Mouse (Mus musculus) right cerebral cortex, postnatal 4 days (tissue): ENCODE results near the gene Zc3h4.

Experiments used
- DNase-seq: peaks from one replicate; pipeline ENCODE4 v3.0.0-alpha.2; 2022

Gene Zc3h4

DNA sequence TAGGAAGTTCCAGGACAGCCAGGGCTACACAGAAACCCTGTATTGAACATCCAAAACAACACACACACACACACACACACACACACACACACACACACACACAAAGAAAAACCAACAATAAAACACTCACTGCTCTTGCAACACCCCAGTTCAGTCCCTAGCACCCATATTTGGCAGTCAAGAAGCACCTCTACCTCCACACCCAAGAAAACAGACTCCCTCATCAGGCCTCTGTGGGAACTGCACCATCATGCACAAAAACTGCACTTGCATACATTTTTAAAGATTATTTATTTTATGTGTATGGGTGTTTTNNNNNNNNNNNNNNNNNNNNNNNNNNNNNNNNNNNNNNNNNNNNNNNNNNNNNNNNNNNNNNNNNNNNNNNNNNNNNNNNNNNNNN is 40.5 kb downstream of the Zc3h4 start:
- no peak for DNase-seq

DNA sequence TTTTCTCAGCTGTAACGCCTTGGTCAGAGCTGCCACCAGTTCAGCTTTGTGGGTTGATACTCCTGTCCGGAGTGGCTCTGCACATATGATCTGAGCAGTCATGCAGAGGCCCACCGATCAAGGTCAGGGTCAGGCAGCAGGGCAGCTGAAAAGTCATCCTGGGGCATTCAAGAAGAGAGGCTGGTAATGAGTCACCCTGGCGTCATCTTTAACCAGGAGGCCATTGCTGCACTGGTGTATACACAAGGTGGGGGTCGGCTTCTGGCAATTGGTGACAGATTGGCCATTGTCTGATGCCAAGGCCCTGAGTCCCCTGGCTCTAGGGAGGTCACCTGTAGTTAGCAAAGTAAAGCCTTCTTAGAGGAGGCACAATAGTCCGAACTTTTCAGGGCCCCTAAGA is 50.9 kb downstream of the Zc3h4 start:
- no peak for DNase-seq

DNA sequence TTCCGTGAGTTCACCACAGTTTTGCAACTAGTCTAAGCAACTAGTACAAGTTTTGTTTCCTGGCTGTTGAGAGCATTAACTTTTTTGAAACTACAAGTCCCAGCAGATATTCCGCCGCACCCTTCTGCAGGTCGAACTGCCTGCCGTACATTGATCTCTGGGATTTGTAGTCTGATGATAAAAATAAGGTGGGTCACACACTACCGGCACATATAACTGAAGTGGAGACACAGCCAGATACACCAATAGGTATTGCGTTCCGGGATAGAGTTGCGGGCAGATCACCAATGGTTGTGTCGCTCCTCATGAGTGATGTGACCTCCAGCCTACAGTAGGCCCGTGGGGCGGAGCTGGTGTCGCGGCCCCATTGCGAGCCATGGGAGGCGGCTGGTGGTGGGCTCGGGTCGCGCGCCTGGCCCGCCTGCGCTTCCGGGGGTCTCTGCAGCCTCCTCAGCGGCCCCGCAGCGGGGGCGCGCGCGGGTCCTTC is 51.9 kb downstream of the Zc3h4 start, which contains the start of gene Tmem160:
Gene Tmem160, plus strand, starts transcription at position 193 of the 487 bp plus-strand sequence.
- DNase-seq, result peak; percentile 84

DNA sequence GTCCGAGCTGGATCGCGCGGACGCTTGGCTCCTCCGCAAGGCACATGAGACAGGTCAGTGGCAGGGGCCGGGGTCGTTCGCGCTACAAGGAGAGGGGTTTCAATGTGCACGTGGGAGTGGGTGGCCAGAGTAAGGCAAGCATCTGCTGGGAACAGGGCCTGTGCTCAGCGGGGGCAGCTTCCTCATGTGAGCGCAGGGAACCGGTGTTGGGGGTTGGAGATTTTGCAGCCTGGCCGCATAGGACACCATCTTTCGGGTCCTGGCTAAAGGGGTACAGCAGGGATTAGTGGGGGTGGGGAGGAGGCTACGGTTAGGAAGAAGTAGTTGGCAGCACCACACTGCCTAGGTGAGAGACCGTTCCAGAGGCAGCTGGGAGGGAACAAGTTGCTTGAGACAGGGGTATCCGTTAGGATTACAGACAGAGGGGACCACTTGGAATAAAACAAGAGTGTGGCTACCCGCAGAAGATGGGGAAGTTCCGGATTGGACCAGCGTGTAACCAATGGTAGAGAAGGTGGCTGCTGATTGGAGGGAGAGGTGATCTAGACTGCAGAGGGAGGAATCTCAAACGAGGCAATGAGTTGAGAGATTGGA is 52.5 kb downstream of the Zc3h4 start:
- peak; percentile 54 for DNase-seq

DNA sequence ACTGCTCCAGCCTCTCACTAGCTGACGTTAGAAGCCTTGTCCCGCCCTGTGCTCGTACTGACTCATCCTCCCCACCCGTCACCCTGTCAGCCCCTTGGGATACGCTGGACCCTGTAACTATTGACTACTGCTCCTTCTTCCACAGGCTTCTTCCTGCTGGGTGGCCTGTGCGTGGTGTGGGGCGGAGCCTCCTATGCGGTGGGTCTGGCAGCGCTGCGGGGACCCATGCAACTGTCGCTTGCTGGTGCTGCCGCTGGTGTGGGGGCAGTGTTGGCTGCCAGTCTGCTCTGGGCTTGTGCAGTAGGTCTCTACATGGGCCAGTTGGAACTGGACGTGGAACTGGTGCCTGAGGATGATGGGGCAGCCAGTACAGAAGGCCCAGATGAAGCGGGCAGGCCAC is 54.3 kb downstream of the Zc3h4 start:
- no peak for DNase-seq

DNA sequence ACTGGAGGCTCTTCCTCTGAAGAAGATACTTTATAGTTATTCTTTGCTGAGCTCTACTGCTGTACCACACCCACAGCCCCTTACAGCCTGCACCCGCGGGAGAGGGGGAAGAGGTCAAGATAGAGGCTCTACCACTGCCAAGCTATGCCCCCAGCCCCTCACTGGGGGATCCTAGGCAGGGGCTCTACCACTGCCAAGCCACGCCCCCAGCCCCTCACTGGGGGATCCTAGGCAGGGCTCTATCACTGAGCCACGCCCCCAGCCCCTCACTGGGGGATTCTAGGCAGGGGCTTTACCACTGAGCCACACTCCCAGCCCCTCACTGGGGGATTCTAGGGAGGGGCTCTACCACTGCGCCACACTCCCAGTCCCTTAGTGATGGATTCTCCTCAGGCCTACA is 55.6 kb downstream of the Zc3h4 start:
- DNase-seq, result no peak

DNA sequence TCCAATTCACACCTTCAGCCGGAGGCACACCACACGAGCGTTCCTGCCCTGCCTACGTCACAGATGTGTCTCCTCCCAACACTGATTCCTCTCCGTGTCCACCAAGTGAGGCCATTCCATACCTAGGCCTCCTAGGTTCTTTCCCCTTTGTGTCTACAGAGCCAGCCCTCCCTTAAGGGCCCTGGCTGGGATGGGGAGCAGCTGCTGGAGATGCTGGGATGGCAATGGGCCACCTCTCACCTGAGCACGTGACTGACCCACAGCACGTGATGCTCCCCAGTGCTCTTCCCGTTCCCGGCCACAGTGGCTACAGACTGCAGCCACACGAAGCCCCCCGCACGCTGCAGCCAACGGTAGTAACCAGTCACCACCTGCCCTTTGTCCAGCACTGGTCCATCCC is 59.9 kb downstream of the Zc3h4 start:
- DNase-seq, result no peak

DNA sequence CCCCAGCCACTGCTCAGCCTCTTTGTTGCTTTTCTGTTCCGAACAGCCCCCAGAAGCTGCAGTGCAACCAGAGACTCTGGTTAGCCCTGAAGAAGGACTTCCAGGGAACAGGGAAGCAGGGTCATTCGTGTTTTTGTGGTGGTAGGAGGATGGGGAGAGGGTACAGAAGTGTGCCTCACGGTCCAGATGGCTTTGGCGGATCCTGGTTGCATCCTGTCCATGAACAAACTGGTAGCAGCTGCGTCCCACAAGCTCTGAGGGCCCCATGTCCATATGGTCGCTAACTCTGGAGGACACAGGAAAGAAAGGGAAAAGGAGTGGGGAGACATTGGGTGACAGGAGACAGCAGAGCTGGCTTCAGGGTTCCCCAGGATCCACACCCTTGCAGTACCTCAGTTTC is 60.4 kb downstream of the Zc3h4 start:
- DNase-seq, result no peak

DNA sequence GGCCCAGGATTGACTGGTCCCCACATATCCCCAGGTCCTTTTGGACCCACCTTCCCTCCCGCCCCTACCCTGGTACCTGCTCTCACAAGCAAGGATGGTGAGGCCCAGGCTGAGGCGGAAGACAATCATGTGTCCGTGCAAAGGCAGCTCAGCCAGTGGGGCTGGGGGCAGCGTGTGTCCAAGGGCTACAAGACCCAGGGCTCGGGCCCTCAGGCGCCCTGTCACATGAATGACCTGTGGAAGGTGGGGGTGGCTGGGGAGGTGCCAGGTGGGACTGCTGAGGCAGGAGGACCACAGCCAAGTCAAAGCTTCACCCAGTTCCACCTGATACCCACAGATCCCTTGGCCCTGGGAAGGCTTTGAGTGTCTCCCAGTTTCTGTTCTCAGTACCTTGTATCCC is 61.0 kb downstream of the Zc3h4 start:
- no peak for DNase-seq

DNA sequence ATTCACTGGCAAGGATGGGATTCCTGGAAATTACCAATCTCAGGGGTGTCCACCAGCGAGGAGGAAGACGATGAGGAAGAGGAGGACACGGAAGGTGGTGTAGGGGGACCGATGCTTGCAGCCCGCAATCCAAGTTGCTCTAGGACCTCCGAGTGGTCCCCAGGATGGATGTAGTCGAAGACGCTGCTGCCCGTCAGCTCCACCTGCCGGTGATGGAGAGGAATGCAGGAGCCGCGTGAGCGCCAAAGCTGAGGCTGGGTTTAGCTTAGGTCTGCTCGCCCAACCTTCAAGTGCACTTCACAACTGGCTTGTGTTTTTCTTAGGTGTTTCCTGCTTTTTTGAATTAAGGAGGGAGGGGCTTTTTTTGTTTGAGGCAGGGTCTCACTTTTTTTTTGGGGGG is 62.5 kb downstream of the Zc3h4 start:
- DNase-seq, result peak; percentile 85

DNA sequence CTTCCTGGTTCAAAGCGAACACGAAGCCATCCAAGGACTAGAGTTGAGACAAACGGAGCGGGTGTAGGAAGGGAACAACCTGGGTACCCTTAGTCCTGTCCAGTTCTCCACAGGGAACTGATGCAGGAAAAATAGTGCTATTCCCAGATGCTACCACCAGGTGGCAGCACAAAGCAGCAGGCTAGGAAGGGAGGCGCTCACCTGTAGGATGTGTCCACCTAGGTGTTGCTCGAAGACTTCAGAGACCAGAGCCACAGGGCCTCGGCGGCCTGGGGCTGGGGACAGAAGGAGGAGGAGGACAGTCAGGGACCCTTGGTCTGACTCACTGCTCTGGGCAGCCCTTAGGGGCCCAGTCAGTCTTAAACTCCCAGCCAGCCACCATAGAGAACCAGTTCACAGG is 64.5 kb downstream of the Zc3h4 start:
- DNase-seq, result peak; percentile 74

DNA sequence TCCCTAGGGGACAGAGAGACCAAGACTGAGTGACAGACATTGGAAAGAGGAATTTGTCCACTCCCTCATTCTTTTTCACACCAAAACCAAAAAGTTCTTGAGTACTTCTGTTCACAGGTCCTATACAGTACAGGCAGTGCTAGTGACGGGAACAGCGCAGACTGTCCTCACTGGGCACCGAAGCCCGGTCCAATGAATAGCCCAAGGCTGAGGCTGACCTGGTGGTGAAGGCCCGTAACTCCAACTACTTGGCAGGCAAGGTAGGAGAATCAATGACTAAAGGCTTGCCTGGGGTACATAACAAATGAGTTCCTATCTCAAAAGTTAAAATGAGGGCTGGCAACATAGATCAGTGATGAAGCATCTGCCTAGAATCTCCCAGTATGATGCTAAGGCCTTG is 64.9 kb downstream of the Zc3h4 start:
- DNase-seq, result no peak

DNA sequence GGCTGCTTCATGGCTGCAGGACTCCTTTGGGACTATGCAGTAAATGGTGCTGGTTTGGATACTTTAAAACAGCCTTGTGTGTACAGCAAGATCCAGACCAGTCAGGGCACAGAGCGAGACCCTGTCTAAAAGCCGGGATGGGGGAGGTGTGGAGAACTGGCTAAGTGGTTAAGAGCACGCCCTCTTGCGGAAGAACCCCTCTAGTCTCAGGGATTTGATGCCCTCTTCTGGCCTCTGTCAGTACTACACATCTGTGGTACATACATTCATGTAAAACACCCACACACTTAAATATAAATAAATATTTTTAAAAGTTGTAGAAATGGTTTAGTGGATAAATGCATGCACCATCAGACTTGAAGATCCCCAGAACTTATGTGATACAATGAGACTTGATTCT is 65.9 kb downstream of the Zc3h4 start:
- DNase-seq, result no peak

DNA sequence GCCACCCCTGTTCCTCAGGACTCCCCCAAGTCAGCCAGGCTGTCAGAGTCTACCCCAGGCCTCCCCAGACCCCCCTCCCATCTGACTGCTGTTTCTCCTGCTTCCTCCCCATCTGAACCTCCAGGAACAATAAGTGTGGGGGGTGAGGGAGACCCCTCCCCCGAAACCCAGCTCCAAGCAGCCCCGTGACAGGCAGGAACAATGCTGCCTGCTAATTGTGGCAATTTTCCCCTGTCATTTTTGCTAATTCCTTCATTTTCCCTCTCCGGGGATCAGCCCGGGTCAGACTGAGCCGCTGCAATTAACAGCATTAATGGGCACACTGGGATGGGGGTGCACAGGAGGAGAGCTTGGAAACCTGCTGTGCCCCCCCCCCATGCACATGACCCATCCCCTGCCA is 67.4 kb downstream of the Zc3h4 start:
- DNase-seq, result no peak

DNA sequence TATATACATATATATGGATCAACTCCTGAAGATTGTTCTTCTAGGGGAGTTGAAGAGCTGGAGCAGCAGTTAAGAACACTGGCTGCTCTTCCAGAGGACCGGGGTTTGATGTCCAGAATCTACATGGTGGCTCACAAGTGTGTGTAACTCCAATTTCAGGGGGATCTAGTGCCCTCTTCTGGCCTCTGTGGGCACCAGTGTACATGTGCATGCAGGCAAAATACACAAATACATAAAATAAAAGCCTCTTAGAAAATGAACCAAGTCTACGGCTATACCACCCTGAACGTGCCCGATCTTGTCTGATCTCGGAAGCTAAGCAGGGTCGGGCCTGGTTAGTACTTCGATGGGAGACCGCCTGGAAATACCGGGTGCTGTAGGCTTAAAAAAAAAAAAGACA is 70.8 kb downstream of the Zc3h4 start:
- no peak for DNase-seq

DNA sequence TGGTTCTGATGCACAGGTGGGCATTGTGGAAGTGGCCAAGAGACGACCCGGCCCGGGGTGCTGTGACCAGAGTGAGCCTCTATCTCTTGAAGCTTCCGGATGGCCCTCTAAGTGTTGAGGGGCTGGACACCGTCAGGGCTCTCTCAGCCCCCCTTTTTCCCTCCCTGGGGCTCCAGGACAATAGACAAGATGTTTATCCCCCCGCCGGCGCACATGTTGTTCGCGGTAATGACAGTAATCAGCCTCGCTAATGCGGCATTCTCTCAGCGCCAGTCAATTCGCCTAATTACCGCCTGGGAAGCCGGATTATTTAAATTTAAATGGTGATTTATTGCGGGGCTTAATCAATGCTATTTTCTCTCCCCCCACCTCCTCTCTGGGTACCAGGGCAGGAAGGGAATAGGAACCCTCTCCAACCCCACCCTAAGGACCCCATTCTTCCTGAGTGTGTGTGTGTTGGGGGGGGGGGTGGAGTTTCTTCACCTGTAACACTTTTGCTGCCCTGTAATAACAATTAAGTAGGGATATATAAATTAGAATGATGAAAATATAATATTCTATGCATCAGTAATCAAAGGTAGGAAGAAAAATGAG is 71.5 kb downstream of the Zc3h4 start:
- no peak for DNase-seq

DNA sequence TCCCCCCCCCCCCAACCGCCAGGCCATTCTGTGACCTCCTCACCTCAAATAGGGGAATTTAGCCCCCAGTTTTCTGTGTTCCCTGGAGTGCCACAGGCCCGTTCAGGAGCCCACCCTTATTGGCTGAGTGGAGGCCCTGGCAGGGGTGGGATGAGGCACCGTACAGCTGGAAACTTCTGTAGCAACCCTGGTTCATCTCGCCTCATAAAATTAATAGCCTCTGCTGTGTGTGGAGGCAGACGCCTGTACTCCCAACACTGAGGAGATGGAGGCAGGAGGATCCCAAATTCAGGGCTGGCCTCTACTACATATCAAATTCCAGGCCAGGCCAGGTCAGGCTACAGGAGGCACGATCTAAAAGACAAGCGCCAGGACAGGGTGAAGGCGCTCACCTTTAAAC is 73.1 kb downstream of the Zc3h4 start:
- DNase-seq, result no peak

DNA sequence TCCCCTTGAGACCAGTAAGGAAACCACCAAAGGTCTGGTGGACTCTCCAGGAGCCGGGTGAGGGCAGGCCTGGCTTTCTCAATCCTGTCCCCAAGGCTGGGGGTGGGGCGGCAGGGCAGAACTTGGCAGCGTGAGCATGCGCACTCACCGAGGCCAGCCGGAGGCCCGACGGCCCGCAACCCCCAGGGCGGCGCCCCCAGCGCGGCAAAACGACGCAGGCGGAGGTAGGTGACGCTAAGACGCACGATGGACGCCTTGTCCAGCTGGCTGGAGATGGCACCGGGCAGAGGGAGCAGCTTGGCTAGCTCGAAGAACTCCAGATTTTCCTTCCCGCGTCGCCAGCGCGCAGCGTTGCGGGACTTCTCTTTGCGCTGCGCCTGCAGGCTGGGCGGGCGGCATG is 73.7 kb downstream of the Zc3h4 start:
- no peak for DNase-seq

DNA sequence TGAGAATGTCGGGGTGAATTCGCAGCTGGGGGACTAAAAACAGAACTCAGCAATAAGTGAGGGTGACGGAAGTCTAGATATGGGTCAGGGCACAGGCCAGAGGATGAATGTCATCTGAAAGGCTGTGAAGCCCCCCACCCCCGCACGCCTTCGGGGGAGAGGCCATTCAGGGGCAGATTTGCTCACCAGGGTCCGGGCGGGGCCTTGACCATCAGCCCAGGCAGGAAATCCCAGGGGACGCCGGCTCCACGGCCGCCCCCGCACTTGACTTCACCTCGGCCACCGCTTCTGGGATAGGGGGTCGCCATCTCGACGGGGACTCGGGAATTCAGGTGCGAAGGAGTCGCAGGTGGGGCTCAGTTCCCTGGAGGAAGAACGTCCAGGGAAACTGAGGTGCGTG is 74.6 kb downstream of the Zc3h4 start:
- DNase-seq, result no peak

DNA sequence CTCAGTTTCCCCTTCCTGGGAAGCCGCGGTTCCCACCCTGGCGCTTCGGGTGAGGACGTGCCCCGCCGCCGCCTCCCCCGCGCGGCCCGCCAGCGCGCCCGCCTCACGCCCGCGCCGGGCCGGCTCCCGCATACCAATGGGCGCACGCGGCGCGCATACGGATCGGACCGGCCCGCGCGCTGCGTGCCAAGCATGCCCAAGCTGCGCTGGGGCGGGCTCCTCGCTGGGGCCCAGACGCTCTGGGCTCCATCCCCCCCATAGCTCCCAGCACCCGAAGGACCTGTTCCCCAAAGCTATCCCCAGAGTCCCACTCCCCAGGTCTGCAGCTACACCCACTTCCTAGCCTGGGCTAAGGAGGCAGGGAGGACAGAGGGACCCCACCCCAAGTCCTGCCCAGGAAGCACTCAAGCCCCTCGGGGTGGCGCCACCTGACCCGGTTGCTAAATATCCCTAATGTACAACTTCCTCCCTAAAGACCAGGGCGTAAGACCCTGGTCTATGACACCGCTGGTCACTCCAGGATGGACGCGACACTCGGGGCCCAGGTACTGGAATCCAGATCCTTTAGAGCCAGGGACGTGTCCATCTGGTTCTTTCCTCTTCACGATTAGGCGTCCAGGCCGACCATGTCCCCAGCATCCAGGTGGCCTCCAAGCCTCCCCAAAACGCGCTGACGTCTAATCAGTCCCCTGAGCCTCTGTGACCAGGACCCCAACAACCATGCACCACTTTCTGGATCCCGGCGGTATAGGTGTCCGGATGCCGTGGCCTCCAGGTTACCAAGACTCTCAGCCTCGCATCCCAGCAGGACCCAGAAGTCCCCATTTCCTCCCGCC is 75.3 kb downstream of the Zc3h4 start:
- DNase-seq, result no peak

DNA sequence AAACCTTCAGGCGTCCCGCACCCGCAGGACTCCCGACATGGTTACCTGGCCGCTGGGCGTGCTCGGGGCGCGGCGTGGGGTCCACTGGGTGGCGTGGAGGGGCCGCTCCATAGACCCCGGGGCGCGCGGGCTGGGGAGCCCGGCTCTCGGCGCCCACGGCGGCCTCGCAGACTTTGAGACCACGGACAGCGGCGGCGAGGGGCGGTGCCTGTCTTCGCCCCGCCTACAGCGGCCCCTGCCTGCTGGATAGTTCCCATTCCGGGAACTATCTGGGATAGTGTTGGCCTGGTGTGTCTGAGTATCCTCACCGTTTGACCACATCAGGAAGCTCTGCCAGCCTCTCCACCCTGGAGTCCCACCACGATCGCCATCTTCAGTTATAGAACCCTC is 75.9 kb downstream of the Zc3h4 start:
- no peak for DNase-seq

DNA sequence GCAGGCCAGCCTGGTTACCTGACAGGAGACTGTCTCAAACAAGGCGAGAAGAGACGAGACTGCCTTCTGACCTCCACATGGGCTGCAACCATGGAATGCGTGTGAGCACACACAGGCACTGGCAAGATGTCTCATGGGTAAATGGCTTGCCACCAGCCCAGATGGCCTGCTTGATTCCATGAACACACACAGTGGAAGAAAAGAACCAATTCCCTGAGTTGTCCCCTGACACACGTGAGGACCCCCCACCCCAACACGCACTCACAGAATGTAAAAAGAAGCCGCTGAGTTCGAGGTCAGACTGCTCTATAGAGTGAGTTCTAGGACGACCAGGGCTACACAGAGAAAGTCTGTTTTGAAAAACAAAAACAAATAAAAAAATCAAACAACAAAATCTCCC is 76.9 kb downstream of the Zc3h4 start, which contains the start of gene Npas1:
Gene Npas1, minus strand, starts transcription at position 101 of the 400 bp plus-strand sequence.
- DNase-seq, result no peak
